Mouse (Mus musculus): ENCODE measurements around the gene Hnrnpl. TPM values are rescaled to one million over a fixed set of nuclear protein-coding genes. Genes with fewer than 3 reads are reported as not detected.
A peak's percentile ranks its signal among the peaks of the same experiment; 100 is the strongest.

Gene Hnrnpl
- polyA plus RNA-seq, 1 experiment from 2014 or later = 239 TPM

DNA sequence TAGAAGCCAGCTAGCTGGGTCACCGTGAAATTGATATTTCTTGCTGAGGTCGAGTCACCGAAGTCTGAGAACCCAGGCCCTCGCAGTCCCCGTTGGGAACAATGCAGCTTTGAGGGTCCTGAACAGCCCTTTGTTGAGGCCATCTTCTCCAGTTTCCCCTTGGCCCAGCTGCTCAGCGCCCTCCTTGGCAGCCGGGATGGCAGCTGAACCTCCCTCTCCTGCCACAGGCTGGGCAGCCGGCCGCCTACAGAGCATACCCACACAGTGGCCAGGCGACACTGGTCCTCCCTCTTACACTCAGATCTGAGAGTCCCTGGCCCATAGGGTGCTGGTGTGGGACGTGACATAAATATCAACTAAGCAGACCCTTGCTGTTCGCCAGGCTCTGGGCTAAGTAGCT, 34.2 kb upstream of the Hnrnpl start:
- WGBS = 82% methylated on average over 12 of the region's 12 CpGs
- ATAC-seq (ENCODE audit: insufficient read depth, low FRiP score, low read depth) = no peak
- peaks cover 3% of the 10 kb centered on the region; the same call in 1 of the 2 replicates for H3K36me3 ChIP-seq
- H3K4me2 ChIP-seq = no peak overlapping the region
- no peak overlapping the region for H3K4me3 ChIP-seq (replicated peaks)
- H3K9me3 ChIP-seq = no peaks in the 10 kb centered on the region
- H3K9ac ChIP-seq = no peak overlapping the region
- no peak overlapping the region for H3K27ac ChIP-seq
- no peaks in the 10 kb centered on the region for H3K27me3 ChIP-seq (replicated peaks)
- no peaks in the 10 kb centered on the region for H3K4me1 ChIP-seq

- no peaks in the 10 kb centered on the region for H3K9me3 ChIP-seq
- H3K4me3 ChIP-seq (replicated peaks) = no peak overlapping the region
- 86% methylated on average over 7 of the region's 7 CpGs for WGBS
- H3K9ac ChIP-seq = no peak overlapping the region
- H3K36me3 ChIP-seq = peaks cover 3% of the 10 kb centered on the region; the same call in 1 of the 2 replicates
- ATAC-seq (ENCODE audit: insufficient read depth, low FRiP score, low read depth) = no peak
- H3K27ac ChIP-seq = no peak overlapping the region
- H3K27me3 ChIP-seq (replicated peaks) = no peaks in the 10 kb centered on the region
- H3K4me1 ChIP-seq = peaks cover under 1% of the 10 kb centered on the region
- no peak overlapping the region for H3K4me2 ChIP-seq
Observed at GRCm38 (mm10) chr7:28775129-28775528, 33.2 kb upstream of the Hnrnpl start.

DNA sequence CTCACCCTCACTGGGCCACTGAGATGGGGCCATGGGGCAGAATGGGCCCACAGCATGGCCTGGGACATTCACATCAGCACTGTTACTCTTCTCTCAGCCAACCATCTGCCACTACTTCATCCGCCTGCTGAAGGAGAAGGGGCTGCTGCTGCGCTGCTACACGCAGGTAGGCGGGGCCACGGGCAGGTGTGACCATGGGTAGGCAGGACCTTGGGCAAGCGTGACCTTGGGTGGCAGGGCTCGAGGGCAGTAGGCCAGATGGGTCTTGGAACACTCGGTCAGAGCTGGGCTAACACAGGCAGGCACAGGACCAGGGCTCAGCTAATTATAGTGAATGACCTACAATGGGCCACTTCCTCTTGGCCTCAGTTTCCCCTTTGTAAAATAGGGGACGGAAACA, 29.5 kb upstream of the Hnrnpl start:
- WGBS = 83% methylated on average over 9 of the region's 9 CpGs
- H3K4me2 ChIP-seq = no peak overlapping the region
- no peaks in the 10 kb centered on the region for H3K27me3 ChIP-seq (replicated peaks)
- no peak overlapping the region for H3K9ac ChIP-seq
- no peak for ATAC-seq (ENCODE audit: insufficient read depth, low FRiP score, low read depth)
- no peak overlapping the region for H3K4me3 ChIP-seq (replicated peaks)
- peaks cover 15% of the 10 kb centered on the region for H3K4me1 ChIP-seq
- H3K36me3 ChIP-seq = 0 out of 2 replicates have a peak, but pooled peaks cover 3% of the 10 kb centered on the region
- H3K9me3 ChIP-seq = no peaks in the 10 kb centered on the region
- H3K27ac ChIP-seq = no peak overlapping the region

- H3K4me3 ChIP-seq (replicated peaks) = no peak overlapping the region
- H3K9me3 ChIP-seq = no peaks in the 10 kb centered on the region
- H3K36me3 ChIP-seq = 0 out of 2 replicates have a peak, but pooled peaks cover 3% of the 10 kb centered on the region
- H3K9ac ChIP-seq = no peak overlapping the region
- peak; percentile 68 for ATAC-seq (ENCODE audit: insufficient read depth, low FRiP score, low read depth)
- 40% methylated on average over 6 of the region's 6 CpGs for WGBS
- no peaks in the 10 kb centered on the region for H3K27me3 ChIP-seq (replicated peaks)
- H3K27ac ChIP-seq = peak overlapping the region; percentile 83
- peaks cover 15% of the 10 kb centered on the region for H3K4me1 ChIP-seq
- H3K4me2 ChIP-seq = no peak overlapping the region
Observed at GRCm38 (mm10) chr7:28780067-28780658, 28.2 kb upstream of the Hnrnpl start.

DNA sequence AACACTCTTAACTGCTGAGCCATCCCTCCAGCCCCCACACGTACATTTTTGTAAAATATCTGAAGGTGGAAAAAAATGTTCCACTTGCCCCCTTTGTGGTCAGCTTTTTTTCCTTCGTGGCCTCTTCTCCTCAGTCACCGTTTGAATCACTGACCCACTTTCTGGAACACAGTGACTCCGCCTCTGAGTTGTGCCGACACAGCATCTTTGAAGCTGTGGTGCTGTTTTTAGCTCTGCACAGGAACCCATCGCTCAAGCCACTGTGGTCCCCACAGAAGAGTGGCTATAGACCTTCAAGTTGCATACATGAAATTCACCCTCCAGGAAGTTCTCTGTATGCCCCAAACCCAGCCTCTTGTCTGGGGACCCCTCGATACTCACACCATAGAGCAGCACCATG, 27.5 kb upstream of the Hnrnpl start:
- H3K9me3 ChIP-seq = no peaks in the 10 kb centered on the region
- no peak for ATAC-seq (ENCODE audit: insufficient read depth, low FRiP score, low read depth)
- H3K36me3 ChIP-seq = 0 out of 2 replicates have a peak, but pooled peaks cover 1% of the 10 kb centered on the region
- H3K4me2 ChIP-seq = no peak overlapping the region
- 74% methylated on average over 7 of the region's 7 CpGs for WGBS
- H3K4me1 ChIP-seq = peaks cover 15% of the 10 kb centered on the region
- H3K9ac ChIP-seq = no peak overlapping the region
- H3K27me3 ChIP-seq (replicated peaks) = no peaks in the 10 kb centered on the region
- no peak overlapping the region for H3K4me3 ChIP-seq (replicated peaks)
- H3K27ac ChIP-seq = 0 out of 2 replicates have a peak overlapping the region, but pooled peaks have one; percentile 83

DNA sequence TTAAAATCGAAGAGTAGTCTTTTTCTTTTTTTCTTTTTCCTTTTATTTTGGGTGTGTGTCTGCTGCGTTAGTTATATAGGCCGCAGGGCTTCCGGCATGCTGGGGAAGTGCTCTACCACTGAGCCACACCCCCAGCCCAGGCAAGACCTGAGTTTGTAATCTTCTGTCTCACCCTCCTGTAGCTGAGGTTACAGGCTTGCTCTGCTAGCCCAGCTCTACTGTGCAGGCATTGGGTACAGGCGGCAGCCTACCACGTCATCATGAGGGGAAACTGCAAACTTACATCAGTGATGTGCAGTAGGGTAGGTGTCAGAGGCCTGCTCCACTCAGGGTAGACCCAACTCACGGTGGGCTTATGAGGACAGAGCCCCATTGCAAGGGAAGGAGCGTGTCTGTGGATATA, 27.1 kb upstream of the Hnrnpl start:
- Histone ChIP-seq H3K36me3 (no peaks in the 10 kb centered on the region), H3K4me2 (no peak overlapping the region), H3K4me1 (peaks cover 15% of the 10 kb centered on the region), H3K9ac (no peak overlapping the region), H3K9me3 (no peaks in the 10 kb centered on the region), H3K4me3 (replicated peaks) (no peak overlapping the region), H3K27me3 (replicated peaks) (no peaks in the 10 kb centered on the region), H3K27ac (peak overlapping the region; percentile 83; the same call in 1 of the 2 replicates)
- ATAC-seq (ENCODE audit: insufficient read depth, low FRiP score, low read depth) = no peak
- 86% methylated on average over 8 of the region's 8 CpGs for WGBS

GRCm38 (mm10) chr7:28785161-28785560, 23.2 kb upstream of the Hnrnpl start:
- H3K4me3 ChIP-seq (replicated peaks) = no peak overlapping the region
- no peak overlapping the region for H3K27ac ChIP-seq
- H3K9me3 ChIP-seq = no peaks in the 10 kb centered on the region
- no peak for ATAC-seq (ENCODE audit: insufficient read depth, low FRiP score, low read depth)
- H3K4me1 ChIP-seq = peaks cover 25% of the 10 kb centered on the region
- H3K27me3 ChIP-seq (replicated peaks) = no peaks in the 10 kb centered on the region
- H3K9ac ChIP-seq = no peak overlapping the region
- H3K36me3 ChIP-seq = no peaks in the 10 kb centered on the region
- no peak overlapping the region for H3K4me2 ChIP-seq
- WGBS = 68% methylated on average over 5 of the region's 5 CpGs

DNA sequence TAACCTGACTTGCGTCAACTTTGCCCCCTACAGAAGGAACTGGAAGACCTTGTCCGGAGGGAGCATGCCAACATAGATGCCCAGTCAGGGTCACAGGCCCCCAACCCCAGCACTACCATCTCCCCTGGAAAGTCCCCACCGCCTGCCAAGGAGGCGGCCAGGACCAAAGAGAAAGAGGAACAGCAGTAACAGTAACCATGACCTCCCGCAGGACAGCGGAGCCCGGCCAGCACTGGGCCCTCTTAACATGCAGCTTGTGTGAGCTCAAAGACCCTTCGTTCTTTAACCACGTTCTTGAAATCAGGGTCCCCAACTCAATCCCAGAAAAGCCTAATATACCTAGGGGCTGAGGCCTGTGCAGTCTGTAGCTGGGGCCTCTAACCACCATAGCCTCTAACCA, 20.5 kb upstream of the Hnrnpl start:
- H3K4me1 ChIP-seq = peaks cover 15% of the 10 kb centered on the region
- H3K9me3 ChIP-seq = no peaks in the 10 kb centered on the region
- no peak overlapping the region for H3K4me3 ChIP-seq (replicated peaks)
- no peak for ATAC-seq (ENCODE audit: insufficient read depth, low FRiP score, low read depth)
- H3K27ac ChIP-seq = no peak overlapping the region
- no peaks in the 10 kb centered on the region for H3K36me3 ChIP-seq
- WGBS = 84% methylated on average over 9 of the region's 9 CpGs
- no peak overlapping the region for H3K4me2 ChIP-seq
- H3K27me3 ChIP-seq (replicated peaks) = no peaks in the 10 kb centered on the region
- no peak overlapping the region for H3K9ac ChIP-seq

GRCm38 (mm10) chr7:28788307-28789195, 19.8 kb upstream of the Hnrnpl start, which contains the start of gene Rinl:
Gene Rinl (plus strand): TSS chr7:28788969.
- Histone ChIP-seq H3K4me1 (peaks cover 15% of the 10 kb centered on the region), H3K4me2 (no peak within 1 kb of the TSS), H3K4me3 (replicated peaks) (no peak within 1 kb of the TSS), H3K9me3 (no peaks in the 10 kb centered on the region), H3K36me3 (no peaks in the 10 kb centered on the region), H3K27ac (peak within 1 kb of the TSS; percentile 23; the same call in 1 of the 2 replicates), H3K9ac (no peak within 1 kb of the TSS), H3K27me3 (replicated peaks) (no peaks in the 10 kb centered on the region)
- 49% methylated on average over 5 of the region's 5 CpGs for WGBS
- no peak for ATAC-seq (ENCODE audit: insufficient read depth, low FRiP score, low read depth)

- Histone ChIP-seq H3K4me3 (replicated peaks) (no peak overlapping the region), H3K27me3 (replicated peaks) (no peaks in the 10 kb centered on the region), H3K9me3 (no peaks in the 10 kb centered on the region), H3K9ac (no peak overlapping the region), H3K36me3 (no peaks in the 10 kb centered on the region), H3K4me1 (peaks cover 15% of the 10 kb centered on the region), H3K27ac (peak overlapping the region; percentile 23; the same call in 1 of the 2 replicates), H3K4me2 (no peak overlapping the region)
- 46% methylated on average over 3 of the region's 3 CpGs for WGBS
- ATAC-seq (ENCODE audit: insufficient read depth, low FRiP score, low read depth) = no peak
Observed at GRCm38 (mm10) chr7:28789235-28789634, 19.1 kb upstream of the Hnrnpl start.

DNA sequence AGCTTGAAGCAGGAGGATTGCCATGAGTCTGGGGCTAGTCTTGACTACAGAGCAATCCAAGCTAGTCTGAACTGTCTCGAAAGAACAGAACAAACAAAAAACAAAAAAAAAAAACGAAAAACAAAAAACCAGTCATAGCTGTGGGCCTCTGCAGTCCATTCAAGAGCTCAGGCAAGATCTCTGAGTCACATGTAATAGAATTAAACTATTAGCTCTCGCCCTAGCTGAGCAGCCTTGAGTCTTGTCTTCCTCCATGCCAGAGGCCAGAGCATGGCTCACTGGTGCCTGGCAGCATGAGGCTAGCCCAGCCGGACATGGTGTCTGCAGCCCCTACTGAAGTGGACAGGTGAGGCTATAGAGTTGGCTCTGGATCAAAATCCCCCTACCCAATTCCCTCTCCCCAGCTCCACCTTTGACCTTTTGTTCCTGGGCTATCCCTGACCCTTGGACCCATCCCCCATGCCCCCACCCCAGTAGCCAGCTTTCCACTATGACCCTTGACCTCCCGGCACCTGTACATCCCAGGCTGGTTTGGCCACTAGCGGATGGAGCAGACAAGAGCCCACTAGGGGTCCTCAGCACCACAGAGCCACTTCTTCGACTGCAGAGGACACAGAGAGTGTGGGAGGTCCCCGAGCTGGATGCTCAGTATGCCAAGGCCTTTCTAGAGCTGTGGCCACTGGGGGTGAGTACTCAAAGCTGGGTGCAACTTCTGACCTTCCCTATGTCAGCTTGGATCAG, 18.1 kb upstream of the Hnrnpl start:
- Histone ChIP-seq H3K27ac (peak overlapping the region; percentile 23; the same call in 1 of the 2 replicates), H3K9ac (no peak overlapping the region), H3K4me2 (no peak overlapping the region), H3K36me3 (no peaks in the 10 kb centered on the region), H3K4me1 (peaks cover 15% of the 10 kb centered on the region), H3K4me3 (replicated peaks) (no peak overlapping the region), H3K27me3 (replicated peaks) (no peaks in the 10 kb centered on the region), H3K9me3 (no peaks in the 10 kb centered on the region)
- ATAC-seq (ENCODE audit: insufficient read depth, low FRiP score, low read depth) = no peak
- 58% methylated on average over 8 of the region's 8 CpGs for WGBS

All from stomach, embryonic 15.5 days (tissue).